Mouse (Mus musculus) urinary bladder, postnatal 4 days (tissue): ENCODE measurements around the gene Gldn.

Experiments used
- DNase-seq, 2 experiments: peaks; one replicate each; pipeline ENCODE4 v3.0.0; 2021 to 2022; ENCODE audit warnings: low spot score in 2 of 2

Gldn gene

DNA sequence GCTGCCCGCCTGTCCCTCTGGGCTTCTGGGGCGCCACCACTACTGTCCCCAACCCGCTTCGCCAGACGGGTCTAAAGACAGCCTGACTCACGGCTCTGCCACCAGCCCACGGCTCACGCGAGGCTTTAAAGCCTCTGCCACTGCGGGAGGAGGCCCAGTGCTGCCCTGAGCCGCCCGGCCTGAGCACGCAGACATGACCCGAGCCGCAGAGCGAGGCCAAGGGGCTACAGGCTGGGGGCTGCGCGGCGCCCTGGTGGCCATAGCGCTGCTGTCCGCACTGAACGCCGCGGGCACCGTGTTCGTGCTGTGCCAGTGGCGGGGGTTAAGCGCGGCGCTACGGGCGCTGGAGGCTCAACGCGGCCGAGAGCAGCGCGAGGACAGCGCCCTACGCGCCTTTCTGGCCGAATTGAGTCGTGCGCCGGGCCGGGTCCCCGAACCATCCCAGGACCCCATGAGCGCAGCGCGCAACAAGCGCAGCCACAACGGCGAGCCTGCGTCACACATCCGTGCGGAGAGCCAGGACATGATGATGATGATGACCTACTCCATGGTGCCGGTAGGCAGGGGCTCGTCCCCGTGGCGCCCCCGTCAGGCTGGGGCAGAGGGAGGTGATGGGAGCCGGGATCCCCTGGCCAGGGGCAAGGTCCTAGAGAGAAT, at the start of gene Gldn:
Gene Gldn, plus strand, starts transcription at position 156 of the 657 bp plus-strand sequence.
- no peak for DNase-seq

DNA sequence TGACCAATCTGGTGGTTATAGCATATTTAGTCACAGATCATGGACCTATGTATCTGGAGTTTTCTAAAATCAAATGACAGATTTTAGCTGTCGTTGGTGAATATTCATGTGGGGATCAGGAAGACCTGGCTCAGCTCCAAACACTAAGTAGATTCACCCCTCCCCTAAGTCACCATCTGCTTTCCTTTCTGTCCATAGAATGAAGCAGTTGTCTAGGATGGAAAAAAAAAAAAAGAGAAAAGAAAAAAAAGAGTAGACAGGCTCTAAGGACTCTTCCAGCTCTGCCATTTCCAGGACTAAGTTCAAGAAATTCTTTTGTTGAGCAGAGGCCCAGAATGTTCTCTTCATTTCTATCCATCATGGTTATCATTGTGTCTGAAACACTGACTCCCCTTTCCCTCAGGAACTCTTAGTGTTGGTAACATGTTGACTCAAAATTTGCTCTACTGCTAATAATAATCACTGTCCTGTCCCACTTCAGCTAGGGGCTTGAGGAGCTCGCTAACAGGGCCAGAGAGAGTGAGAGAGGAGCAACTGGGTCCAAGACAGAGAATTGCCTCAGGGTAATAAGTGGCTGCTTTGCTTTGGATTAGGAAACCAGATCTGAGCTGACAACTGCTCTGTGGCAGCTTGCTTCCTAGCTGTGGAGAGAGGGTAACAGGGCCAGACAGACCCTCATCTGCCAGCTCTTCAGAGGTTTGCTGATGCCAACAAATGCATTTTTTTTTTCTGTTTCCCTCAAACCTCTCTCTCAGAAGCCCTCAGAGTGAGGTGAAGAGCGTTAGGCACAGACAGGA, 41.2 kb upstream of the Gldn start:
- DNase-seq, result no peak

DNA sequence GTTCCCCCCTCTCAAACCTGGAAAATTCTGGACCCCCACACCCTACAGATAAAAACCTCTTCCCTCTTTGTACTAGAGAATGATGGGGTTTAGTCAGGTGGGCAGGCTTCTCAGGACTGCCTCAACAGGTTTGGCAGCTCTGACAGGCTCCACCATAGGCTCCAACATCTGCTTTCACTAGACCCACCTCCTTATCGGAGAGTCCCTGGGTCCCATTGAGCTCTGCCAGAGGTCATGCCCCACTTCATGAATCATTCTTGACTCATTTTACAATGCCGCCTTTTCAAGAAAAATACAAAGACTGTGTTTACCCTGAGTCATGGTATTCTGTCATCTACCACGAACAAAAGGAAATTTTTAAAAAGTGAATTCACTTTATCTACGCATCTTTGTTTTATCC, 21.5 kb upstream of the Gldn start:
- no peak for DNase-seq

DNA sequence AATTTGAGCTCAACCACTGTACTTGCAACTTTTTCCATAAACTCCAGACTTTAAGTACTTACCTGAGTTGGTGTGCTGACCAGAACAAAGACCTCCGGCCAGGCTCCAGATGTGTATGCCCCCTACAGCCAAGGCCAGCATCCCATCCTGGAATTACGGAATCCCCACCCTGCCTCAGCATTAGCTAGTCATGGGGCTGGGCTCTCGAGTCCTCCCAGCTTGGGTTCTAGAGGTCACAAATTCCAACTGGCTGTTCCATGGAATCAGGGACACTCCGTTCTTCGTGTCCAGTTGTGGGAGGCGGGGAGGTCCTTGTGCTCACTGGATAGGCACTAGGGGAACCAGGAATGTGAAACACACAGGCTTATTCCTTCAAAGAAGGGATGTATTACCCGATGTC, 18.3 kb upstream of the Gldn start, which contains the start of gene Cyp19a1:
Gene Cyp19a1, minus strand, starts transcription at position 101 of the 400 bp plus-strand sequence.
- no peak for DNase-seq

DNA sequence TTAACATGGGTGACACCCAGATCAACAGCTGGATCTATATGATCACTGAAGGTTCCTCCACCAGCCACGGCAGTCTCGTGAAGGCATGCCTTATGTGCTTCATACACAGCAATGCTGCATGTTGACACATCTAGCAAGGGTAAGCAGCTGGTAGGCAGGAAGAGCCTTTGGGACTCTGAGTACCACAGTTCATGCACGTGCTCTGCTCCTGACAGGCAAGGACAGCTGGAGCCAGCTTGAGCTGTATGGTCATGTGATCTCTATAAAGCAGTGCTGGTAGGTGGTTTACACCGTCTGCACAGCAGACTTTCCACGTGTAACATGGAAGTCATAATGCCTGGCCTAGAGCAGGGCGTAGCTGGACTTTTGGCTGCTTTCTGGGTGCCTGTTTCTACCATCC, 16.3 kb upstream of the Gldn start:
- no peak for DNase-seq

DNA sequence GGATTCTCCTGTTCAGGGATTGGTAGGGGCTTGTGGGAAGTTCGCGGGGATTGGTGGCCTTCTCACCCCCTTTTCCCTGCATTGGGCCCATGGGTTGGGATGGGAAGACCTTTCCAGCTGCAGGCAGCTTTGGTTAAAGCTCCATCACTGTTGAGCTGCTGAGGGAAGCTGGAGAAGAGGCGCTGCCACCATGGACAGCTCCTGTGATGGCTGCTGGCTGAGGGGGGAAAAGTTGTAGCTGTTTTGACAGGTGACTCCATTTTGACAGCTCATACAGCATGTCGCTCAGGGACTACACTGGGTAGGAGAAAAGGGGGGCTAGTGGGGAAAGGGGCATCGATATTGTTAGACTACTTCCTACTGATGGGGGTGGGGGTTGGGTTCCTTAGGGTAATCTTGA, 15.4 kb upstream of the Gldn start:
- DNase-seq, result no peak

DNA sequence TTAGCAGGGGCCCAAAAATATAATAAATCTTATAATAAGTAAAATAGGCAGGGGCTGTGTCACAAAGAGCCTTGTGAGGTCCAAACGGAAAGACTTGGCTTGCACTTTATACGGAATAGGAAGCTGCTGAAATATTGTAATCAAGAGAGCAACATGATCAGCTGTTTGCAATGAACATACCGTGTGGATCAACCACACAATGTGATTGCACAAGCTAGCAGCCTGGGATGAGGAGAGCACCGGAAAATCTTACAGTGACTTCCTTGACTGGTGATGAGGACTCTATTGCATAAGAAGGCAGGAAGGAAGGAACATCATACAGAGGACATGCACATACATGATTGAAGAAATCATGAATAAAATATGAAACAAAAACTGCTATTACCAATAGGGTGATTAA, 11.0 kb upstream of the Gldn start:
- no peak for DNase-seq

DNA sequence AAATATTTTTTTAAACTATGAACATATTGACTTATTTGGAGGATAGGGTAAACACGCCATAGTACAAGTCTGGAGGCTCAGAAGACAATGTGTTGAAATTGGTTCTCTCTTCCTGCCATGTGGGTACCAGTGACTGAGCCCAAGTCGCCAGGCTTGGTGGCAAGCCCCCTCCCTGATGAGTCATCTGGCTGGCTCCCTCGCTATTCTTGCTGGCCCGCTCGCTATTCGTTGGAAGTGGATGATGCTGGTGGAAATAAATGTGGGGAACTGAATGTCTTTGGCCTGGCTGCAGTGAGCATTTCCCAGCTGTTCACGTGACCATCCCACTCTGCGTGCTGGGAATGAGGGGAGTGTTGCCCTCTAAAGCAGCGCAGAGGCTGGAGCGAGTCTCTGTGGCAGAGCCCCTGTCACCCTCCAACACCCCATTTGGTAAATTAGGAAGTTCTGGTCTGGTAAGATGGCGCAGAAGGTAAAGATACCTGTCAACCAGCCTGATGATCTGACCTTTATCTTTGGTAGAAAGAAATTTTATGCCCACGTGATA, 7.2 kb upstream of the Gldn start:
- DNase-seq, result no peak

DNA sequence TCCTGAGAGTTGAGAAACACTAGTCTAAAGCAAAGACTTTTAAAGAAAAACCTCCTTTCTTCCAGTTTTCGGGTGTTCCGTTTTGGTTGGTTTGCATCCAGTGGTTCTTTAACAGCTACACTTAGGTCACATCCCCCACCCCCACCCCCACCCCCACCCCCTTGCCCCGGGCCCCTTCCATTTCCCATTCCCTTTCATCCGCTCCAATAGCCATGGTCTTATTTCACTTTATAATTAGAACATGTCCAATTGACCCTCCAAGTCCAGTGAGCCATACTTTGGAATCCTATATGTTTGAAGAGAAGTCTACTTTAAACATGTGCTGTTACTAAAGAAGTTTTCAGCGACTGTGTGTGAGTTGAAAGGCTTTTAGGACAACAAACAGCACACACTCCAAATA, 1.5 kb downstream of the Gldn start:
- no peak for DNase-seq

DNA sequence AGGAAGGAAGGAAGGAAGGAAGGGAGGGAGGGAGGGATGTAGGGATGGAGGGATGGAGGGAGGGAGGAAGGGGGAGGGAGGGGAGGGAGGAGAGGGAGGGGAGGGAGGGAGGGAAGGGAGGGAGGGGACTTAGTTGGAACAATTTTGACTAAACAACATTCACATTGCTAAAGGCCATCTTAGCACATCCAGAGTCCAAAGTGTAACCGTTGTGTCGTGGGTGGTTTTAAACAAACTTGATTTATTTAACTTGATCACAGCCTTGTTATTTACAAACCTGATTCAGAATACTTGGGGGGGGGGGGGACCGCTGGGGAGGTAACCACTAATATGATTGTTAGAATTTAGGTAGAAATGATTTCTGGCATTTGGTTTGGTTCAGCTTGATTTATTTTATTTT, 13.1 kb downstream of the Gldn start:
- DNase-seq, result no peak

DNA sequence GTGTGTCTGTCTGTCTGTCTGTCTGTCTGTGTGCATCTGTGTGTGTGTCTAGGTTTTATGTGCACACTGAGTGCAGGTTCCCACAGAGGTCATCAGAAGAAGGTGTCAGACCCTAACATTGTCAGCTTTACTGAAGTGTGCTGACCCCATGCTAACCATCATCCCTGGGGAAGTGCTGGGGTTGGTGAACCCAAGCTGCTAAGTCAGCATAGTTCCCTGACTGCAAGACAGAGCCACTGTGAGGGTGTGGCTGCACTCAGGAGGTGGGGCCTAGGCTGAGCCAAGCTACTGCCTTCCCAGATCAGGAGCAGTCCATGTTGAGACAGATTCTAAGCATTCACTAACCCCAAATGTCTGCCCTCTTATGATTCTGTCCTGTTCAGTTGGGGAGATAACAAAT, 13.5 kb downstream of the Gldn start:
- DNase-seq, result no peak

DNA sequence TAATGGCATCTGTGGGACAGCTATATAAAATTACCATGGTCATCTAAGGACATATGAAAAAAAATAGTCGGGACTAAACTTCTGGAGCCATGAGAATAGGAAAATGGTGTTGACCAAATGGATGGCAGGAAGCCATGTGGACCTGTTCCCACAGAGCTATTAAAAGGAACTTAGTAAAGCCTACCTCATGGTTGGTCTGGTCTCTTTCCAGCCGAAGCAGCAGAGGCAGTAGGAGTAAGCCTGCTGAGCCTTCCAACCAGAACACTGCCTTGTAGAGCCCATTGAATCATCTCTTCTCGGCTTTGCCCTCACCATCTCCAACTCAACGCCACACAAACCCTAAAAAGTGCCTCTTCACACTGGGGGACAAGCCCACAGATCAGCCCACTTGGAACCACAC, 15.0 kb downstream of the Gldn start:
- DNase-seq, result no peak

DNA sequence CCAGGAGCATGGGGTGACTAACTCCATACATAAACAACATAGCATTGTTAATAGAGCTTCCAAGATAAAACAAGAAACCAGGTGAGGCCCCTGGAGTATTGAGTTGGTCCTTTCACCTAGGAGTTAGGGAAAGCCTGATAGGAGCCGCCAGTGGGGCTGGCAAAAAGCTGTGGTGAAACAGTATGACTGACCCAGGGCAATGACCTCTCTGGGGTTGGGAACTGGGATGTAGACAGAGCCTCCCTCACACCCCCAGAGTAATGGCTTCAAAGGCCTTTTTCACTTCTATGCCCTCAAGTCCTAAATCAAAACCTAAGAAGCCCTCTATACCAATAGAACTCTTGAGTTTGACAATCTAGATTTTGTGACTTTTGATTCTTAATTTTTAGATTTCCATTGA, 21.9 kb downstream of the Gldn start:
- no peak for DNase-seq

DNA sequence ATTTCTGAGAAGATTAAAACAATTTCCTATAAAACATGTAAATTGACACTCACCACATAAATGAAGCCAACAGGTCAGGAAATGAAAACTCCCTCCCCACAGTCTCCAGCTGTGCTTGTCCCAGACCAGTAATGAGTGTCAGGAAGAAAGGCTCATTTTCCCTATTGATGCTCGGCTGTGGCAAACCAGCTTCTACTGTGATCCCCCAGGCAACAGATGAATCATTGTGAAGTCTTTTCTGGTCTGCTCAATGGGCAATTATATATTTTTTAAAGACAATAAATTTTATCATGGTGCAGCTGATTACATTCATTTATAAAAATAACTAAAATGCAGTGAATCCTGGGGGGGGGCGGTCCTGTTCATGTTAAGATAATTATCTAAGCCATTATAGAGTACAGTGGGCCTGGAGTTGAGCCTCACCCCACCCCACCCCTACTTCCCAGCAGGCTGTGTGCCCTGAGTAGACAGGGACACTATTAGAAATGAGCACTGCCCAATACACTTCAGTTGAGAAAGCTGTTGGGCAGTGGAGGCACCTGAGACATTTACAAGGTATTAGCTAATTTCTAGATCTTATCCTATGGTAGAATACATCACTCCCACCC, 22.6 kb downstream of the Gldn start:
- DNase-seq, result no peak

DNA sequence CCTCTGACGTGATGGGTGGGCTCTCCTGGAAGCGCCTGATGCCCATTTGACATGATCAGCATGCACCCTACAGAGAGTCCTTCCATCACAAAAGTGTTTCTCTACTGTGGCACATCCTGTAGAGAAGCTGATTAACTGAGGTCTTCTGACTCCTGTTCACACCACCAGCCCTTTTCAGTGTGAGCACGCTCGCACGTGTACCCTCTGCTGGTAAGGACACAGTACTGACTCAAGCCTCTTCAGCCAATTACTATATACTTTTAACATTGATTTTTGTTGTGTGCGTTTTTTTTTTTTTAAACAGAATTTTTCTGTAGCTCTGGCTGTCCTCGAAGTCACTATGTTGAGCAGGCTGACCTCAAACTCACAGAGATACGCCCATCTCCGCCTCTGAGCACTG, 30.1 kb downstream of the Gldn start:
- no peak for DNase-seq

DNA sequence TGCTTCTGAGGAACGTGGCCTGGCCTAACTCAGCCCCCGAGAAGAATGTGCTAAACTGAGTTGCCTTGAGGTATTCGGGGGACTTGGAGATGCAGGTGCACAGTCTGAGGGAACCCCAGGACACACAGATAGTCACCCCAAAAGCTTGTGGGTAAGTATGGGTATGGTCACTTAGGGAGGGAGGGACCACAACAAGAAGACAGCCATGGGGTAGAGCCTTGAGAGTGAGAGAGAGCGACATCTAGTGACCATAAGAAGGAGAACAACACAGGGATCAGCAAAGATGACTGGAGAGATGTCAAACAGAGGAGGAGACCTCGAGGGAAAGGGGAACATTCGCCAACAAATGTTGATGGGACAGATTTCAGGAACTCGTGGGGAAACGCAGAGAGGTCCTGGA, 37.2 kb downstream of the Gldn start:
- DNase-seq, result no peak

DNA sequence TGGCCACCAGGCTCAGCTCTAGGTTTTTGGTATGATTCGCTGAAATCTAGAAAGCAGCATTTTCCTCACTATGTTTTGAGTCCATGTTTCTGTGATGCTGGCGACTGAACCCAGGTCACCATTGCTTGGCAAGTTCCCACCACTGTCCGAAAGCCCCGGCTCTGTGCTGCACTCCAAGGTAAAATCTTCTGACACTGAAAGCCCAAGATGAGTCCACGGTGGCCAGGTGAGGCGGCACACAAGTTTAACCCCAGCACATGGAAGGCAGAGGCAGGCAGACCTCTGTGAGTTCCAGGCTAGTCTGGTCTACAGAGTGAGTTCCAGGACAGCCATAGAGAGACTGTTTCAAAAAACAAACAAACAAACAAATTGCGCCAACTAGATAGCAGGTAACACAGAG, 42.9 kb downstream of the Gldn start:
- no peak for DNase-seq

DNA sequence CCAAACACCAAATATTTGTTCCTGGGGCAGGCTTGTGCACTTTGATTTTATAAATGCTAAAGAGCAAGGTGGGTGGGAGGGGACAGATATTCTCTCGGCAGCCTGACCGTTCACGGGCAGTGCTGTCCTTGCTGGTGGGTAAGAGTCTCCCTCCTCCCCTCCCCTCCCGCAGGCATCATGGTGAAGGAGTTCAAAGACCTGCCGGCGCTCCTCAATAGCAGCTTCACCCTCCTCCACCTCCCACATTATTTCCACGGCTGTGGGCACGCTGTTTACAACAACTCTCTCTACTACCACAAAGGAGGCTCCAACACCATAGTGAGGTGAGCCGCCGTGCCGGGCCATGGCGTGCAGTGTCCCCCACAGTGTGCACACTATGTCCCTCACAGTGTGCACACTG, 49.3 kb downstream of the Gldn start:
- DNase-seq, result no peak

DNA sequence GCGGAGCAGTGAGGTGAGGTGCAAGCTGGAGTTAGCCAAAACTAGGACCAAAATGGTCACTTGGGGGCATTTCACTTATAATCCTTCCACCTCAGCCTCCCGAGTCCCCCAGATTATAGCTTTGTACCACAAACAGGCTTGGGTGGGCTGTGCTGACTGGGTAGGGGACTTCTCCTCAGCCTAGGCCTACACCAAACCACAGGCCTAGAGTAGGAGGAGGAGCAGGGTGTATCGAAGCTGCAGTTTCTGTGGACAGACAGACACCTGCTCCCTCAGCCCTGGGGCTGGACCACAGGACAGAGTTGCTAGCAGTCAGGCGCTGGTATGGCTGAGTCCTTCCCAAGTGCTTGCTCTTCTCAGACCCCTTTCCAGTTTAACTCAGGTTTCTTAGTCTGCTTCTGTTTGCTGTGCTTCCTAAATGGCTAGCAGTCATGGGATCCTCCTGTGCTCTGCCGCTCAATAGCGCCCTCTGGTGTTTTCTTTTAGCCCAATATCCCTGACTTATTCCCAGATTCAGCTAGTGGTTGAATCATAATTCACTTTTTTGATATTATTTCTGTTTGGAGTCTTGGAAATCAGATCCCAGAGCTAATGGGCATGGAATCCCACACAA, 50.4 kb downstream of the Gldn start:
- no peak for DNase-seq

DNA sequence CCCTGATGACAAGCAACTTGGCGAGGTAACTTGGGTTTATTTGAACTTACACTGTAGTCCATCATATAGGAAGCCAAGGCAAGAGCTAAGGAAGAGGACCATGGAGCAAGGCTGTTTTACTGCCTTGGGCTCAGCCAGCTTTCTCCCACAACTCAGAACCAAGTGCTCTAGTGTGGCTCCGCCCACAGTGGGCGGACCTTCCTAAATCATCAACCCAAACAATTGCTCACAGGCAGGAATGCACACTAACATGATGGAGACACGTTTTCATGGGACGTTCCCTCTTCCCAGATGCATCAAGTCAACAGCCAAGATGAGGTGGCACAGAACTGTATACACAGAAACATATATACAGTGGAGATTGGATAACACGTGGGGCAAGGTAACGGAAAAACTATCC, 55.7 kb downstream of the Gldn start:
- no peak for DNase-seq

DNA sequence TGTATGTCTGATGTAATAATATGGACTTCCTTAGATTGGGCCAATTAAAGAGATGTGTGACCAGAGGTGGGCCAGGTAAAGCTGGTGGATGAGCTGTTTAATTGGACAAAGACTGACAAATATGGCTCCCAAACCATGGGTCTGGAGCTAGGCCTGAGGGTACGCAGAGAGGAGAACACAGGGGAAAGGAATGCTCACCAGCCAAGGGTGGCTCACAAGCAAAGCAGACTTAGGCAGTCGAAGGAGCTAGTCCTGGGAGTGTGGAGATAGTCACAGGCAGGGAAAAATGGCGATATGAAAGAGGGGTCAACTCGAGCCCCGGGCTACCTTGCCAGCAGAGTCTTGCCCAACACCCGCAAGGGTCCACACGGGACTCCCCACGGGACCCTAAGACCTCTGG, 70.5 kb downstream of the Gldn start:
- DNase-seq, result no peak
